Mouse (Mus musculus): ENCODE measurements around the gene Osmr.

The Osmr gene

DNA sequence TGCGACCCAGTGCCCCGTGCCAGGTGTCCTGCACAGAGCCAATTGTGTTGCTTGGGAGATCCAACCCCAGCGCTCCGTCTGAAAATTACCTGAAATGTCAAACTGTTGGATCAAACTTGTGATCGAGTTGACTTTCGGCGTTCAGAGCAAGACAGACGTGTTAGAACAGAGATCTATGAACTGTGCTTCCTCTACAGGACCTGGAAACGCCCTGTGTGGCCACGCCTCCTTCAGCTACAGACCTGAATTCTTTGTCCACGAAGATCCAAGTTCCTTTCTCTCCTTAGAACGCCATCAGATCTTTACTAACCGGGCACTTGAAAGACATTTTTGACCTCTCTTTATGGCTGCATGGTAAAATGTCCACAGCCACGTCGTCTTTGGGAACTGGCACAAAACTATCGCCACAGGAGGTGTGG is at the start of gene Osmr:
Gene Osmr (minus strand): TSS at position 369 of the 419 bp plus-strand sequence.
- DNase-seq (ENCODE audit: low spot score) = peak; percentile 6

DNA sequence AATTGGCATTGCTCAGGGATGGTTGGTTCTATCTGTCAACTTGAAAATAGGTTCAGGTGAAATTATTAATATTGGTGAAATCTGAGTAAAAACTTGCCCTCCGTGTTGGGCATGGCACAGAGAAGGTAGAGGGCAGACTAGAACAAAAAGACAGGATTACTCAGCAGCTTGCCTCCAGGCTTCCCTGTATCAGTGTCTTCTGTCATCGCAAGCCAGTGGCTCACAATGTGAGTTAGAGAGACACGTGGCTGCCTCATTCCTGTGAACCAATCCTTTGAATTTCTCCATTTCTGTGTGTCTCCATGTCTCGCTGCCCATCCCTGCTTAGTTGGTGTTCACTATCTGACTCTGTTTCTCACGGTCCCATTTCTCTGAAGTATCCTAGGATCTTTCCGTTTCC is 44.6 kb upstream of the Osmr start:
- DNase-seq (ENCODE audit: low spot score) = no peak

DNA sequence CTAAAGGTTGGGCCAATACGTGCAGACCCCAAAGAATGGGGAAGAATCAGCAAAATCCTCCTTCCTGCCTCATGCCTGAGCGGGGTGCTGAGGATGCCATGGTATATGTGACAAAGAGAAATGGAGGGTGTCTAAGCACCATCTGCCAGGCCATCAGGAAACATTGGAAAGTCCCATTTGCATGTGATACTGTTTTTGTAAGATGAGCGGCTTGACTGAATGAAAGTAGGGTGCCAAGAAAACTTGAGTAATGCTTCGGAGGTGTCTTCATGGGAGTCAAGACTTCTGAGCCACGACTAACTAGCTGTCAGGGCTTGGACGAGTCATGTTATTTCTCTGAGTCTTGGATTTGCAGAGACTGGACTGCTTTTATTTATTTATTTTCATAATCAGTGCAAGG is 39.4 kb upstream of the Osmr start:
- DNase-seq (ENCODE audit: low spot score) = no peak

DNA sequence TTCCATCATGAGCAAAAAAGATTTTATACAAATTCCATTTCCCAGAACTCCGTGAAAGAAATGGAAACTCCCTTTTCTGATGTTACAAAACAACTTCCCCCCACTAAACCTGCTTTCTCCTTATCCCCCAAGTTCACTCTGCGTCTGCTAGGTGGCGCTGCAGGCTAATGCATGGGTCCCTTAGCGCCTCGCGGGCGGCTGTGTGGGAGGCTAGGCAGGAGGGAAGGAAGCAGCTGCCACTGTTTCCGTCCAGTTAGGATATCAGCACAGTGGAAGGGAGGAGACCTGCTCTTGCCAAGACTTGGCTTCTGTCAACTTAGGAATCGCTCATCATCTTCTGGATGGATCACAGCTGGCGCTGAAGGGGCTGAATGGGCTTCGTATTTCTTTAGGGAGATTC is 34.9 kb upstream of the Osmr start:
- peak; percentile 89 for DNase-seq (ENCODE audit: low spot score)

DNA sequence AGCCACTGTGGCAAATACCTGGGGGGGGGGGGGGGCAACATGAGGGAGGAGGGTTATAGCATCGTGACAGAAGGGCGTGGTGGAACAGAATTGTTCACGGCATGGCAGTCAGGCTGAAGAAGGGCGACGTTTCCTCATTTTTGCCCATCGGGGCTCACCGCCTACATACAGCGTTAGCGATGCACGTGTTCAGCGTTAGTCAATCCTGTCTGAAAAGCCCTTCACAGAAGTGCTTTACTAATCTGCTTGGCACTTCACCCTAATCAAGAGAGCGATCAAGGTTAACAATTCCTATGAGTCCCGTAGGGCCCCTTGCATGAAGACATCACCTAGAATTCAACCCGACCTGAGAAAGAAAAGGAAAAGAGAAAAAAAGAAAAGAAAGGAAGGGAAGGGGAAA is 34.3 kb upstream of the Osmr start:
- no peak for DNase-seq (ENCODE audit: low spot score)

DNA sequence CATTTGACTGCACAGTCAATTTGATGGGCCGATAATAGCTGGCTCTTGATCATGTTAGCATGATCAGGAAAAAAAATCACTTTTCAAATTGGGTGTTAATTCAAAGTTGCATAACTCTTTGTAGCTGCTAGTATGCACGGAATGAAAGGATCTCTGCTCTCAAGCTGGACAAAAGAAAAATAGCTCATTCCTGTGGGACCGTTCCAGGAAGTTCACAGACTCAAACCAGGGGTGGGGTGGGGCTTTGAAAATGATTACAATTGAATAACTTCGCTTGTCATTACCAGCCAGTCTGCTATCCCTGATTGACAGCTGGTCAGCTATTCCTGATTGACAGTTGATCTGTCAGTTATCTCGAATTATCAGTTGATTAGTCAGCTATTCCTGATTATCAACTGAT is 33.8 kb upstream of the Osmr start:
- DNase-seq (ENCODE audit: low spot score) = no peak

DNA sequence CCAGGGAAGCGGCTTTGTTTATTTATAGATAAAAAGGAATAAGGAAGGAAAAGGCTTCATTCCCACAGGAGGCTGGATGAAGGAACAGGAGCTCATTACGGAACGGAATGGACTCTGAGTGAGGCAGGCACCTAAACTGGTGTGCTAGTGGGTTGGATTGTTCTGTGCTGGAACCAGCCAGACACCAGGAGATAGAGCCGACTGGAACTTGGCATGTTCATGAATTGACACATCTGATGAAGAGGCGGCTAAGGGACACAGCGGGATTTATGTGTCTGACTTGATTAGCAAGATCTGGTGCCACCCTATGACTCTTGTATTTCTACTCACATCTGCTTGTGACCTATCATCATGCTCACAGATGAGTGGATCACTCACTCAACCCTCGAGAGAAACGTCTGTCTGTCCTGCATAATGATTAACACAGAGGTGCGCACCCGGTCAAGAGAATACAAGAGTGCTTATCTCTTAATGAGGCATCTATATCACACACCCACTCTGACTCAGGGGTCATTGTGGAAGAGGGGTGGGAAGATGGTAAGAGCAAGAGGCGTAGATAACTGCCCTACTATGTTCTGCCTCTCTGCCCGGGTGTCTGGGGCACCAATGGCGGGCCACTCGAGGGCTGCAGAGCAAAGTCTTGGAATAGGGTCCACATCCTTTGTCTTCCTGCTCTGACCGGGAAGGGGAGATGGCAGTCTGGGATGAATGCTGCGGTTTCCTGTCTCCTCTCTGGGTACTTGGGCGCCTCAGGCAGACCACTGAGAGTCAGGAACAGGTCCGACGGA is 31.7 kb upstream of the Osmr start:
- DNase-seq (ENCODE audit: low spot score) = no peak

DNA sequence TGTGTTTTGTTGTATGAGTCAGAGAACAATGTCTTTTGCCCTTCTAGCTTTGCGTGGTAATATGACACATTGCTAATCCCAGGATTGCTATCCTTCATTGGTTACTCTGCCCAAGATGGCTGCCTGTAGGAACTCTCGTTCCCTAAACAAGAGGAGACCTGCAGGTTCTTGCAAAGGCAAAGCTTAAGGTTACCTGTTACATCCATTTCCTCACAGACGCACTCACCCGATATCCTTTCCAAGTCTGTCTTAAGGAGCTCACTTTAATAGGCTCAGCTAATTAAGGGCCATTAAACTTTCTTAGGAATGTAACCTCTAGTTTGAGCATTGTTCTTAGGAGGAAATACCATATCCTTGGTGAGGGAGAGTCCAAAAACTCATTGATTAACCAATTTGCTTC is 31.0 kb upstream of the Osmr start:
- DNase-seq (ENCODE audit: low spot score) = no peak

DNA sequence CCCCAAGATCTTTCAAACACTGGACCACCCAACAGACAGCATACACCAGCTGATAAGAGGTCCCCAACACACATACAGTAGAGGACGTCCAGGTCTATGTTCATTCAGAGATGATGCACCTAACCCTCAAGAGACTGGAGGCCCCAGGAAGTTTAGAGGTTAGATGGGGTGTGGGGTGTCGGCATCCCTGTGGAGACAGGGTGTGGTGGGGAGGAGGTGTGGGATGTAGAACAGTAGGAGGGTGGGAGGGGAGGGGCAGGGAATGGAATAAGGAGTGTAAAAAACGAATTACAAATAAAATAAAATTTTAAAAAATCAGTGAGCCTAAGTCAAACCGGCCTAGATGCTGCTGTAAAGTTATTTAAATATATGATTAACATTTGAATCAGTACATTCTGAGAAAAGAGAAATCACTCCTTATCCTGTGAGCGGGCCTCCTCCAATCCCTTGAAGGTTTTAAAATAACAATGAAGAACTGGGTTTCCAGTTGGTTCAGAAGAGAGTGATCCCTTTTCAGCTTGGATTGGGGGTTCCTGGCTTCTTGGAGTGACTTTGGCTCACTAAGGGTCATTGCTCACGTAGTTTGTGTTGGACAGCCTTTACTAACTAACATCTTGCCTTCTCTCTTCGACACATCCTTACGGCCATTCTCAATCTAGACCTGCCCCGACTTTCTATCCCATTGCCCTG is 28.7 kb upstream of the Osmr start:
- no peak for DNase-seq (ENCODE audit: low spot score)

DNA sequence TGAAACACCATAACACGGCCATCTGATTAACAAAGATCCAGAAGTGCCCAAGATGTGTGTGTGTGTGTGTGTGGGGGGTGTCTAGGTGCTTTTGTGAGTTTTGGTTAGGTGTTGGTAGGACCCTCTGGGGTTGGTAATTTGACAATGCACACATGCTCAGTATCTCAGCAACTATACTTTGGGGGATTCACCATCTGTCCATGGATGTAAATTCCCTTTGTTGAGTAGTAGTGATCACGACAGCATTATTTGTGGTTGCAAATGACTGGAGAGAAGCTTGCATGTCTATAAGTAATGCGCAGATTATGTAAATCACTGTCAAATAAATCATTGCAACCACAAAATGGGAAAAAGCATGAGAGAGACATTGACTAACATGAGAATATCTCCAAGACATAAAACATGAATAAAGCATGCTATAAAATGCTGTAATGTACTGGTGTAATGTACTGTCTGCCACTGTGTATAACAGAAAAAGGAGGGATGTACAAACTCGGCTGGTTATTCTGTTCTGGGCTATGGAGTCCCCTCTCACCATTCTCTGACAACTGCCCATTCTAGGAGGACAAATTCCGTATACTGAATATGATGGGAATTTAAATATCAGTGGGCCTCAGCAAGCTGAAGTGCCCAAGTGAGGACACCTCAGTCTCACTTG is 27.3 kb upstream of the Osmr start:
- DNase-seq (ENCODE audit: low spot score) = no peak

DNA sequence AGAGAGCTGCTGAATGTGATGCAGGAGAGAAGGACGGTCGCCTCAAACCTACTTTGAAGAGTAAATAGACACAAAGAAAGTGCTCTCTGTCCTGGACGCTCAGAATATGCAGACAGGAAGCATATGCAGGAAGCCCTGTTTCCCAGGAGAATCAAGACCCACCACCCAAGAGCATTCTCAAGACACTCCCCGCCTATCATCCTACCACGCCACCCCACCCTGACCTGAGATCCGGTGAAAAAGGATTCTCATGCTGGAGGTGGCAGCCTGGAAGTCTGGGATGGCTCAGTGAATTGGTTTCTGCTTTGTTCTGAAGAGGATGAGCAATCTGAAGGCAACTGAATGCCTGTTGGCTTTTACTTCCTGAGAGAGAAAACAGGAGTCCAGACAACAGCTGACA is 26.5 kb upstream of the Osmr start:
- DNase-seq (ENCODE audit: low spot score) = no peak

DNA sequence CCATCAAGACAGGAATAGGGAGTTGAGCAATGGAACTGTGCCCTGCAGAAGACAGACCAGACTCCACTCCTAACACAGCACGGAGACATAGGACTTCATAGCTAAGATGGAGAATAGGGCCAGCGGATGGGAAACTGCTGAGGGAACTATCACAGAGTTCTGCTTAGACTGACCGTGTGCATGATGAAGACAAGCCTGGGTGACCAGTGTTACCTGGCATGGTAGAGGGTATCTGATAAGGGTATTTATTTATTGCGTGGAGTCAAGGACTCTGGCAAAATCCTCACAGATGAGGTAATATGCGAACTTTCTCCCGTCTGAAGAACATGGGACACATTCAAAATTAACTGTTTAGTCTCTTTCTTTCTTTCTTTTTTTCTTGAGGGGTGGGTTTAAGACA is 9.5 kb upstream of the Osmr start:
- no peak for DNase-seq (ENCODE audit: low spot score)

DNA sequence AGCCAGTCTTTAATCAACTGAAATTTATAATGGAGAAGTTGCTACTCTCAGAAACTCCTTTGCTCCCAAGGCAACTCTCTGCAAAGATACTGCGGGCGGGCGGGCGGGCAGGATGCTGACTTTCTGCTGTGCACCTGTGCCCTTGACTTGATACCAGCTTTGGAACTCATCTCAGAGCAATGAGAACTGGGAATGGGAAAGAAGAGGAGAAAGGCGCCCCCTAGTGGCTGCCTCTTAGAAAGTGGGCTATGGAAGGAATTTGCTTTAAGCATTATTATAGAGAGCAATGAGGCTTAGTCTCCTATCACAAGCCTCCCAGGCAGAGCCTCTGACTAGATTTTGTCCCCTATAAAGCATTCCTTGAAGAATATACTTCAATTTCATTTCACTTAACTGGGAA is 9.0 kb upstream of the Osmr start:
- peak; percentile 56 for DNase-seq (ENCODE audit: low spot score)

DNA sequence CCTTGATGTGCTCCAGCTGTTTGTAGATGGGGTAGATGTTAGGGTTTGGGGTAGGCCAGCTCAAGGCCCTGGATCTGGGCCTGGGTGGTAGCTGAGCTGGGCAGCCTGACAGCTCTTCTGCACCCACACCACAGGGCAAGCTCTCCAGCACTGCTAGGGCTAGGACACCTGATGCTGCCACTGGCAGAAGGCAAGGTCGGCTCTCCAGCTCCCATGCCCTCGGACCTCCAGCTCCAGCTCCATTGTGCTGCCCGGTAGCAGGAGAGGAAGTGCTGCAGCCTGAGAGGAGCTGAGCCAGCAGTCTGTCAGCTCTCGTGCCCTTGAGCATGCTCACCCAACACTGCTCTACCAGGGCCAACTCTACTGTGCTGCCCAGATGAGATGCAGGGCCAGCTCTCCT is 8.3 kb upstream of the Osmr start:
- DNase-seq (ENCODE audit: low spot score) = no peak

DNA sequence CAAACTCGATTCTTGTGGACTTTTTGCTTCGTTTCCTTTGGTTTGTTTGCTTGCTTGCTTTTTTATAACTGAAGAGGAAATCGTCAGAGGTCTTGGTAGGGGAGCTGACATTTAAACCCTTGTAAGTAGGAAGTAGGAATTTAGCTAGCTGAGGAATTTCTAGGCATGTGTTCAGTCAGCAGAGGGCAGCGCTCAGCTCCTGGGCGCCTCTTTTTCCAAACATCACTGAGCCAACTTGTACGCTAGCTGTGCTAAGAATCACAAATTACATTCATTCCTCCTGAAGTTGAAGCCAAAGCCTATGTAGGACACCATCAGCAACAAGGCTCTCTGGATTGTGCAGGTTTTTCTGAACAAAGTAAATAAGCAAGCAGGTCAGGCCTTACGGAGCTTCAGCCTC is 7.4 kb upstream of the Osmr start:
- DNase-seq (ENCODE audit: low spot score) = peak; percentile 20

DNA sequence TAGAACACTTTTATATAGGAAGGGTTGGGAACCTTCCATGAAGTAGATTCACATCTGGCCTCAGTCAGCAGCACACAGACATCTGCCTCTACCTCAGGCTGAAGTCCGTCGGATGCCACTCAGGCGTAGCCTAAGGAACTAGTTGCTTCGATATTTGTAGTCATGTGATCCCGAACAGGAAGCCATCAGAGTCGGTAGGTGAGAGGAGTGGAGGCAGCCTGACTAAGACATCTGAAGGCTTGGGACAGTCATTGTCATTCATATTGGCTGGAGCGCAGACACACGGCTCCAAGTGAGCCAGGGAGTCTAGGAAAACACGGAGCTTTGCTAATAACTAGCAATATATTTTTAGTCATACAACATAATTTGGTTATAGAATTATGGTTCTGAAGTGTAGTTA is 6.4 kb upstream of the Osmr start:
- no peak for DNase-seq (ENCODE audit: low spot score)

DNA sequence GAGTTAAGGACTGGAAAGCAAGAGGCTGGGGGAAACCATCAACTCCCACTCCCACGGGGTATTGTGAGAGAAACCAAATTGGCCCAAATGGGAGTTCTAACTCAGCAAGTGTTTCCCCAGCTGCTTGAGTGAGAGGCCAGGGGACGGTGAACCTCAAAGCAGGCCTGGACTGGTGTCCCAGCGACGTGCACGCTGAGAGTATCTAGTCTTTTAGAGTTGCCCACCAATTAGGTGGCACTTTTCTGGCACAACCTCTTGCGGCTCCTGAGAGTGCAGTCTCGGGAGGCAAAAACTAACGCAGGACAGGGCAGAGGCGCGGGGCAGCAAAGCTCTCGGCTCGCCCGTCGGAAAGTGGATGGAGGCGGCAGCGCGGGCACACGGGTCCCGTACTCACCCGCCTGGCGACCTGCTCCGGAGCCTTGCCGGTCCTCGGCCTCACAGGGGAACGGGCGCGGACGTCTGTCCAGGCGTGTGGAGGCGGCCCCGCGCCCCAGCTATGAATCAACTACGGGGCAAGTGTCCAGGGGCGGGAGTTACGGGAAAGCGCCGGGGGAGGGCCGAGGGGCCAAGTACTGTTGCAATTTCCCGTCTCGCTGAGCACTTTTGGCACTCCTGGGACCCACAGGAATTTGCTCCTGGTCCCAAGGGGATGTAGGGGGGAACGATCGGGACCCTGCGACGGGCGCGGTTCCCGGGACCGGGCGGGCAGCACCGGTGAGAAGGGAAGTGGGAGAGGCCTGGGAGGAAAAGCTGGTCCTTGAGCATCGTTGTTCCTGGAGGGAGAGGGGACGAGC is 765 bp downstream of the Osmr start:
- DNase-seq (ENCODE audit: low spot score) = peak; percentile 54

DNA sequence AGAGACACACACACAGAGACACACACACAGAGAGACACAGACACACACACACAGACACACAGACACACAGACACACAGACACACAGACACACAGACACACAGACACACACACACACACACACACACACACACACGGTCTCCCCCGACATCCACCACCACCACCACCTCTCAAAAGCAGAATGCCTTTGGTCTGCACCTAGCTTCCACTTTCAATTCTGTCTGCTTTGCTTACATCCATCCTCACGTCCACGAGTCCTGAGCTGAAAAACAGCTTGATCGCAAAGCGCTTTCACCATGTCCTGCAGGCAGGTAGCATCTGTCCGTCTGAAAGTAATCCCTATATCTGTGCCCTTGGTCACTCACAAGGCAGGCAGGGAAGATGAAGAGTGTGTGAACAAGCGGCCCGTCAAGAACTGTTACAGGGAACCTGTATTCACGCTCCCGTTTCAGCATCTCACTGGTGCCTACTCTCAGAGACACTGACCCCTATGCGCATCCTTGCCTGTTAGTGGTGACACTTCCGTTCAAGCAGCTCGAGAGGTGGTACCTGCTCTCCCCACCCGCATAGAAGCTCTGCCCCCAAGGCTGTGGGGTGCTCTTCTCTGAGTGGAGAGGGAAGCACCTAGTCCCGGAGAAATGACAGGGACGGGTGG is 1.5 kb downstream of the Osmr start:
- DNase-seq (ENCODE audit: low spot score) = peak; percentile 9

DNA sequence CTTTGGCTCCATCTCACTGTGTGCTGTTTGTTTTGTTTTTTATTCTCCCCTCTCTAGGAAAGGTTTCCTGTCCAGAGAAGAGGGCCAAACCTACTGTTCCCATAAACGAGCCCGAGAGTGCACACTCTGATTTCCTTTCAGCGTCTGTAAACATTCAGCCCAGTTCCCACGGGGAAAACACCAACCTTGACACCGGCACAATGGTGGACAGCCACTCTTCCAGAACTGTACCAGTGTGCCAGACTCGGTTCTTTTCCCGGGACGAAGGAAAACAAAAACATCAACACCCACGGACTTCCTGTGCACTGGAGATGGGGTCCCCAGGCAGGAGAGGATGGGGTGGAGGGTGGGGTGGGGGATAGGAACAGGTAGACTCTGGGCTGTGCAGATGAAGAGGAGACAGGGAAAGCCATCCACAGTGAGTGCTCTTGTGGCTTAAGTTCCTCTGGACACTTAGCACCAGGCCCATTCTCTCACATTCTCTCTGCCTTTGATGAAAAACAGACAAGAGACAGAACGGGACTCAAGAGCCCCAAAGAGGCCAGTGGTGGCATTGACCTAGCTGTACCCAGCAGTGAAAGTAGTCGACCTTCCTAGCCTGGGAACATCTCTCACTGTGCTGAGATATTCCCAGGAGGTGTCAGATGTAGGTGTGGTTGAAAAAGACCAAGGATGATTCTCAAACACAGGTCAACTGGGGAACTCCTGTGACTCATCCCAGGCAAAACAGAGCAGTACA is 3.0 kb downstream of the Osmr start:
- DNase-seq (ENCODE audit: low spot score) = no peak

DNA sequence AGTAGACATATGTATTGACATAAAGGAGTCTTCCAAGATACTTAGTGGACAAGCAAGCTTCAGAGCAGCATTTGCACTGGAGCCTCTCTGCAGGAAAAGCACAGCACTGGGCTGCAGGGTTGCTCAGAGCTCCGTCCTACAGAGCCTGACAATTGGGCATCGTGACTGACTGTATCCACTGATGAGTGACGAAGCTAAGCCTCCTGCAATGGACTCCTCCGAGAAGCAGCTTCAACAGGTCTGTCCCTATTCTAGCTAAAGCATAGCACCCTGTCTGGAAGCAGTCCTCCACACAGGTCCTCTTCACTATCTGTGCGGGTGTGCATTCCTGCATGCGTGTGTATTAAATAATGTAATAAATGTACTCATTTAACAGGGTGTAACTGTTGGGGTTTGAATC is 7.9 kb downstream of the Osmr start:
- DNase-seq (ENCODE audit: low spot score) = no peak

DNA sequence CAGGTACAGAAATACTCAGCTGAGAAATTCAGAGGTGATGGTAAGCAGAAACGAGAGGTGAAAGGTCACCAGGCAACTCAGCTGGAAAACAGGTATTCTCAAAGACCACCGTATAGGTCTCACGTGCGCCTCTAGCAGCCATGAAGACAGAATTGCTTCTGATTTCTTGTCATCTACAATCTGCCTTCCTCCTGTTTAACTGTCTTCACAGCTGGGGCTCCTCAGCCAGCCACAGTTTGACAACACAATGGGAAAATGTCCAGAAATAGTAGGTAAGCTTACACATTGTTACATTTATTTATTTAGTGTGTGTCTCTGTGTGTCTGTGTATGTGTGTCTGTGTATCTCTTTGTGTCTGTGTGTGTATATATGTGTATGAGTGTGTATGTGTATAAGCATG is 12.6 kb downstream of the Osmr start:
- DNase-seq (ENCODE audit: low spot score) = no peak

Data from ovary, postnatal 14 days (tissue).